Mouse (Mus musculus): Measurements from ENCODE around the gene Abcg8.

DNA sequence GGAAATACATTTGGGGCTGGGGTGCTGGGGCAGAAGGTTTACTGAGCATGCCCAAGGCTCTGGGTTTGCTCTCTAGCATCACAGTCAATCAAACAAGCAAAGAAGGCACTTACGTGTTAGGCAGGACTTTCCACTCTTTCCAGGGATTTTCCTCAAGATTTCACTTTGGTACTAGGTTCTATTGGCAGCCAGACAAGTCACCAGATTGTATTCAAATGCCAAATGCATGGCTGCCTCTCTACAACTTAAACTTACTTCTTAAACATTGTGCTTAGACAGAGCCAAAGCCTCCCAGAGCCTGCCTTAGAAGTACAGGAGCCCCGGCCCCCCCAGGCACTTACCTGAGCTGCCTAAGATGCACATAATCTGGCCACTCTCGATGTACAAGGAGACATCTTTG is 5.6 kb downstream of the Abcg8 start:
- TF ChIP-seq POLR2A (IDR thresholded peaks at IDR 0.05; ENCODE audit: insufficient read depth, low read depth, low read length) (no peak), CTCF (IDR thresholded peaks at IDR 0.05) (no peak)
